Mouse (Mus musculus): ENCODE results near the gene Timm8a2. TPM values are rescaled to one million over a fixed set of nuclear protein-coding genes. Genes with fewer than 3 reads are reported as not detected.
"Not testable (repeated sequence)": the region's sequence is repeated elsewhere in the genome, so short reads cannot be mapped to it uniquely, and the experiment has no call there.

Gene Timm8a2
- total RNA-seq, 2 experiments from 2014 or later, result 0.44 TPM; not detected in 1

GRCm38 (mm10) chr14:122056871-122057270 lies 22.4 kb downstream of the Timm8a2 start:
- intact Hi-C loops (cut with DNase I), result no loop called here
- no peak for DNase-seq

GRCm38 (mm10) chr14:122057941-122058346 lies 23.5 kb downstream of the Timm8a2 start:
- intact Hi-C loops (cut with DNase I), result no loop called here
- DNase-seq, result no peak

- DNase-seq, result peak; percentile 77
- intact Hi-C loops (cut with DNase I), result loop anchor here (2.0 to 5.0 kb wide), 2 partner anchors 72 to 130 kb away; no protein-coding TSS in a partner anchor
Observed at GRCm38 (mm10) chr14:122060642-122061041, 26.2 kb downstream of the Timm8a2 start.

GRCm38 (mm10) chr14:122061376-122061775 lies 26.9 kb downstream of the Timm8a2 start:
- DNase-seq, result no peak
- intact Hi-C loops (cut with DNase I), result loop anchor here (2.0 to 5.0 kb wide), 2 partner anchors 71 to 131 kb away; no protein-coding TSS in a partner anchor

- intact Hi-C loops (cut with DNase I), result loop anchor here (5.0 kb wide), 1 partner anchor 70 kb away; no protein-coding TSS in a partner anchor
- DNase-seq, result no peak
Observed at GRCm38 (mm10) chr14:122062411-122063090, 28.1 kb downstream of the Timm8a2 start.

GRCm38 (mm10) chr14:122063599-122063998 lies 29.1 kb downstream of the Timm8a2 start:
- no peak for DNase-seq
- intact Hi-C loops (cut with DNase I), result loop anchor here (5.0 kb wide), 1 partner anchor 69 kb away; no protein-coding TSS in a partner anchor

GRCm38 (mm10) chr14:122064519-122064918 lies 30.0 kb downstream of the Timm8a2 start:
- peak; percentile 68 for DNase-seq

GRCm38 (mm10) chr14:122066243-122066642 lies 31.8 kb downstream of the Timm8a2 start:
- intact Hi-C loops (cut with DNase I), result no loop called here
- no peak for DNase-seq

More at GRCm38 (mm10) chr14:122064519-122064918, 30.0 kb downstream of the Timm8a2 start:
- intact Hi-C loops (cut with DNase I), result loop anchor here (5.0 kb wide), 1 partner anchor 68 kb away; no protein-coding TSS in a partner anchor

GRCm38 (mm10) chr14:122068036-122068435 lies 33.6 kb downstream of the Timm8a2 start:
- intact Hi-C loops (cut with DNase I); DNase-seq: not testable (repeated sequence)

- intact Hi-C loops (cut with DNase I), result no loop called here
- no peak for DNase-seq
Observed at GRCm38 (mm10) chr14:122068801-122069695, 34.6 kb downstream of the Timm8a2 start.

GRCm38 (mm10) chr14:122069948-122070347 lies 35.5 kb downstream of the Timm8a2 start:
- intact Hi-C loops (cut with DNase I), result no loop called here
- DNase-seq, result no peak

- DNase-seq, result no peak
- intact Hi-C loops (cut with DNase I), result no loop called here
Observed at GRCm38 (mm10) chr14:122073422-122073821, 38.9 kb downstream of the Timm8a2 start.

GRCm38 (mm10) chr14:122074360-122074759 lies 39.9 kb downstream of the Timm8a2 start:
- intact Hi-C loops (cut with DNase I), result no loop called here
- DNase-seq, result peak; percentile 45

- DNase-seq, result no peak
- intact Hi-C loops (cut with DNase I), result no loop called here
Observed at GRCm38 (mm10) chr14:122075485-122076200, 41.2 kb downstream of the Timm8a2 start.

GRCm38 (mm10) chr14:122077017-122077416 lies 42.5 kb downstream of the Timm8a2 start:
- DNase-seq, result no peak
- intact Hi-C loops (cut with DNase I), result no loop called here

GRCm38 (mm10) chr14:122079428-122079827 lies 45.0 kb downstream of the Timm8a2 start:
- intact Hi-C loops (cut with DNase I), result no loop called here

GRCm38 (mm10) chr14:122079921-122080320 lies 45.4 kb downstream of the Timm8a2 start:
- no peak for DNase-seq
- intact Hi-C loops (cut with DNase I), result no loop called here

More at GRCm38 (mm10) chr14:122079428-122079827, 45.0 kb downstream of the Timm8a2 start:
- DNase-seq, result peak; percentile 44

GRCm38 (mm10) chr14:122081308-122081707 lies 46.8 kb downstream of the Timm8a2 start:
- intact Hi-C loops (cut with DNase I), result no loop called here
- DNase-seq, result no peak

GRCm38 (mm10) chr14:122083499-122083898 lies 49.0 kb downstream of the Timm8a2 start:
- intact Hi-C loops (cut with DNase I), result no loop called here
- no peak for DNase-seq

GRCm38 (mm10) chr14:122087956-122088355 lies 53.5 kb downstream of the Timm8a2 start:
- DNase-seq, result no peak
- intact Hi-C loops (cut with DNase I), result no loop called here

Measured in left cerebral cortex, postnatal 4 days (tissue).